Mouse (Mus musculus) megakaryocyte progenitor cell, adult 5-6 weeks (primary cell): ENCODE data around the gene Cyb561d2. TPM values are rescaled to one million over a fixed set of nuclear protein-coding genes. Genes with fewer than 3 reads are reported as not detected.

Experiments used
- ATAC-seq: replicated peaks from 2 replicates; pipeline ENCODE4 v1.8.0; 2016; ENCODE audit warnings: mild to moderate bottlenecking, moderate TSS enrichment, inconsistent platforms; ENCODE audit not compliant: poor library complexity
- total RNA-seq, 2 experiments: library from RNA; stranded (forward) in 1 of 2; stranded (reverse) in 1 of 2; fragments of 157-497, 149-512 nt in 1 of 2; fragments of 200-1000 nt in 1 of 2; gene quantifications; 2 replicates each; pipeline versions ENCODE4 v1.2.3 to v1.2.4; 2015 to 2017

Cyb561d2 gene
- total RNA-seq, 2 experiments from 2014 or later = 12.2 to 19.3 TPM

DNA sequence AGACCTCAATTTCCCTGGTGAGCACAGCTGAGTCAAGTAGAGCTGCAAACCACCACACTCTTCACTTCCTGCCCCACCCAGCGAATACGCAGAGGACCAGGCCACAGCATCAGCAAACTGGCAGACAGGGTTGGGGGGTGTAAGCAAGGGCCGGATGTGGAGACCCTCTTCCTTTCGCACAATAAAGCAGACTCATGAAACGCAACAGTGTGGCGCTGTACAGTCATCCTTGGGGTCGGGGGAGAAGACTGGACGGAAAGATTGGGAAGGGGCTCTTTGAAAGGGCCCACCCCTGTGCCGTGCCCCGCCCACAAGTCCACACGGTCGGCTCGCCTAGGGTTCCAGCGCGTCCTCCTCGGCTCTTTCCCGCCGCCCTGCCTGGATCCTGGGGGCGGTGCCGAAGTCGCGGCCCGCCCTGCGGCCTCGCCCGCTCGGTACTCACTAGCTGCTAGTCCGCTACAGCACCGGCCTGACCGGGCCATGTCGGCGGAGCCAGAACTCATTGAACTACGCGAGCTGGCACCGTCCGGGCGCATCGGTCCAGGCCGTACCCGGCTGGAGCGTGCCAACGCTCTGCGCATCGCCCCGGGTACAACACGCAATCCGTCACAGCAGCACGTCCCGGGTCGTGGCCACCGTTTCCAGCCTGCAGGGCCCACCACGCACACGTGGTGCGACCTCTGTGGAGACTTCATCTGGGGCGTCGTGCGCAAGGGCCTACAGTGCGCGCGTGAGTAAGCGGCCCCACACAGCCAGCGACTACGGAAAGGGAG is 9.3 kb upstream of the Cyb561d2 start, which contains the start of gene Rassf1:
Rassf1 (plus strand) TSS at position 439 of the 773 bp plus-strand sequence.
- ATAC-seq = 0 out of 2 replicates have a peak, but pooled peaks have one; percentile 5

DNA sequence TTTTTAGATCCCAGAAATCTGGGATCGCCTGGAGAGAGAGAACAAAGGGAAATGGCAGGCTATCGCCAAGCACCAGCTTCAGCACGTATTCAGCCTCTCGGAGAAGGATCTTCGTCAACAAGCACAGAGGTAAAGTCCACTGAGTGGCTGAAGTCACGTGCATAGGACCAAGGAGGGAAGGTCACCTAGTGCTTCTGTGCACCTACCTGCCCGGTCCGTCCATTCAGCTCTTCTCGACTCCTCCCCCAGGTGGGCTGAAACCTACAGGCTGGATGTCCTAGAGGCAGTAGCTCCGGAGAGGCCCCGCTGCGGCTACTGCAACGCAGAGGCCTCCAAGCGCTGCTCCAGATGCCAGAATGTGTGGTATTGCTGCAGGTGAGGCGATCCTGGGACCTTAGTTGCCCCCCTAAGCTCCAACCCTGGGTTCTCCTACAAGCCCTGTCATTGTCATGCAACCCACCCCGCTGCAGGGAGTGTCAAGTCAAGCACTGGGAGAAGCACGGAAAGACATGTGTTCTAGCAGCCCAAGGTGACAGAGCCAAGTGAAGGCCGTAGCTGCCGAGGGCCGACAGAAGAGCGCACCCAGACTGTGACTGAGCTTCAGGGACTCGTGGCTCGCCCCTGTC is 8.6 kb upstream of the Cyb561d2 start:
- no peak for ATAC-seq

DNA sequence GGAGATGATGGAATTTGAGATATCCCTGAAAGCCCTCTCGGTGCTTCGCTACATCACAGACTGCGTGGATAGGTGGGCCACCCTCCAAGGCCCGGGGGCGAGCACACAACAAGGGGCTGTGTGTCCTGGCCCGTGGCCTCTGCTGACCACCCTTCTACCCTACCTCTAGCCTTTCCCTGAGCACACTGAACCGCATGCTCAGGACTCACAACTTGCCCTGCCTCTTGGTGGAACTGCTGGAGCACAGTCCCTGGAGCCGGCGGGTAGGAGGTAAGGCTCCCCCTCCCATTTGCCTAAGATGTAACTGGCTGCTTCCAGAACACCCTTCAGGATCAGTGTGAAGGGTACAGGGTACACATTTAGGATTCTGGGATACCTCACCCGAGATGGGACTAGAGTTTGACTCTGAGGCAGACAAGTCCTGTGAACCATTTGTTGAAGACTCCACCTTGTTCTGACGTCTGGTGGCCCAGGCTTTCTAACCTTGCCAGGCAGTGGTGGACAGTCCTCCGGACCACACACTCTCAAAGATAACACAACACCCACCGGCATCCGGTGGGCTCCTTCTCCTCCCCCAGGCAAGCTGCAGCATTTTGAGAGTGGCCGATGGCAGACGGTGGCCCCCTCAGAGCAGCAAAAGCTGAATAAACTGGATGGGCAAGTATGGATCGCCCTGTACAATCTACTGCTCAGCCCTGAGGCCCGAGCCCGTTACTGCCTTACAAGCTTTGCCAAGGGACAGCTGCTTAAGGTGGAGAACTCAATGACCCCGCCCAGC is 7.5 kb upstream of the Cyb561d2 start:
- no peak for ATAC-seq

DNA sequence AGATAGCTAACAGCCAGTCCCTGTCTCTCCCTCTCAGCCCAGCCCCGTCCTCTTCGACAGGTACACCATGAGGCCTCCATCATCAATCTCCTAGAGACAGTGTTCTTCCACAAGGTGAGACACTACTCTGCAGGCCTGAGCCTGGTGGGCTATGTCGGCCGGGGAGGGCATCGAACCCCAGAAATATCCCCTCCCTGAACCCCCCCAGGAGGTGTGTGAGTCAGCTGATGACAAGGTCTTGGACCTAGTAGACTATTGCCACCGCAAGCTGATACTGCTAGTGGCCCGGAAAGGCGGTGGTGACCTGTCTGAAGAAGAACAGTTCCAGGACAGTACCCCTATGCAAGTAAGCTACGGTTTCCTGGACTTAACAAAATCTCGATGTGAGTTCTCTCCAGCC is 6.8 kb upstream of the Cyb561d2 start:
- no peak for ATAC-seq

DNA sequence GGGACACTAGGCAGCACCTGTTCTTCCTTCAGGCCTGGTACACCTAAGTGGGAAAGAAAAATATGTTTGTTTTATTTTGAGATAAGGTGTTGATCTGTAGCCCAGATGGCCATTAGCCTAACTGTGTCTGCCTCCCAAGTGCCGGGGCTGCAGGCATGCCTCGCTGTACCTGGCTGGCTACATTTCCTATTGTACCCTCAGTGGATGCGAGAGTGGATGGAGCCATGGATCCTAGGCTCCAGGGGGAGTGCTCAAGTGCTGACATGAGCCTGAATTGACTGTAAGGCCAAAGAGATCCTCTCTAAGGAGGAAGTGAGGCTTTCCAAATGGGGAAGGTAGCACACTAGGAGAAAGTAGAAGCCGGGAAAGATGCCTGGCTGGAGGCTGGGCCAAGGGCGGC is 6.0 kb upstream of the Cyb561d2 start:
- no peak for ATAC-seq

DNA sequence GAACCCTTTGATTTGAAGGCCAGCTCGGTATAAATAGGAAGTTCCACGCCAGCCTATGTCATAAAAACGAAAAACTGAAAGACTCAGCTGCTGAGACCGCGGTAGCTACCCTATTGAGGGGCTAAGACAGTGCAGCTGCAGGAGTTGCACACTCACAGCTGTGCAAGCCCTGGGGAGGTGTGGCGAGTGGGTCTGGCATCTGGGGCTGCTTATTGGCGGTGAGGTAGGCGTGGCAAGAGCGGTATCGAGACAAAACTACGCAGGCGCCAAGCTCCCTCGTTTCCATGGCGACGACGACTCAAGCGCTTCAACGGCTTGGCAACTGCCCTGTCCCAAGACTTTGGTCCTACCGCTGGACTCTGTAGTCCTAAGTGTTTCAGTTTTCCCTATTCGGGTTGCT is 5.0 kb upstream of the Cyb561d2 start, which contains the start of gene Zmynd10:
Zmynd10 (plus strand) TSS at position 273 of the 400 bp plus-strand sequence.
- peak; percentile 71 for ATAC-seq

DNA sequence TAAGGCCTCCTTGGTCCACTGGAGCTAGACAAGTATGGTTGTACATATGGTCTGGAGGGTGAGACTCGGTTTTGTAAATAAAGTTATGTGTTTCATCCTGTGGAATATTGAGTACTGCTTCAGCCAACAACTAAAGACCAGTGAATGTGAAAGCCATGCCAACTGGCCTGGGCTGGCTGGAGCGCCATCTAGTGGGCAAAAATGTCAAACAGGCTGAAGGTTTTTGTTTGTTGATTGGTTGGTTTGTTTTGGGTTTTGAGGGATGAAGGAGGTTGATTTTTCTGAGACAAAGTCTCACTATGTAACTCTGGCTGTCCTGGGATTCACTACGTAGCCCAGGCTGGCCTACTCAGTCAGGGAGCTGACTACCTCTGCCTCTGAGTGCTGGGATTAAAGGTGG is 3.6 kb upstream of the Cyb561d2 start:
- ATAC-seq = peak; percentile 16; the same call in 1 of the 2 replicates

DNA sequence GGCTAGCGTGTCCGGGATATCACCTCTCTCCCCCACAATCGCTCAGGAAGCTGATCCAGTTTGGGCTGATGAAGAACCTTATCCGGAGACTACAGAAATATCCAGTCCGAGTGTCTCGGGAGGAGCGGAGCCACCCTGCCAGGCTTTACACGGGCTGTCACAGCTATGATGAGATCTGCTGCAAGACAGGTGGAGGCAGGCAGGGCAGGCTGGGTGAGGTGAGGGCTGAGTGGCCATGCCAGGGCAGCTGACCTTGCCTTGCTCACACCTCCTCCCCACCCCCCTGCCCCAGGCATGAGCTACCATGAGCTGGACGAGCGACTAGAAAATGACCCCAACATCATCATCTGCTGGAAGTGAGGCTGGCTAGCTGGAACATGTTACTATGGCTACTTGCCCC is 3.2 kb upstream of the Cyb561d2 start:
- ATAC-seq = no peak

DNA sequence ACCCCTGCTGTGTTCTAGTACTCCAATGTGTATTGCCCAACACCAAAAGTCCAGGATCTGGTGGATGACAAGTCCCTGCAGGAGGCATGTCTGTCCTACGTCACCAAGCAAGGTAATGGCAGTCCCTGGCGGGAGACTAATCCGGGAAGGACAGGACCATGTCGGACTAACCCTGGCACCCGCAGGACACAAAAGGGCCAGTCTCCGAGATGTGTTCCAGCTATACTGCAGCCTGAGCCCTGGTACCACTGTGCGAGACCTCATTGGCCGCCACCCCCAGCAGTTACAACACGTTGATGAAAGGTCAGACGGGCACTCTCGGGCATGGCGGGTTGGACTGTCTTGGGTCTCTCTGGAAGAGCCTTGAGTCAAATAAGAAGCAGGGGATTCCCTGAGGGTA is 2.7 kb upstream of the Cyb561d2 start:
- no peak for ATAC-seq

DNA sequence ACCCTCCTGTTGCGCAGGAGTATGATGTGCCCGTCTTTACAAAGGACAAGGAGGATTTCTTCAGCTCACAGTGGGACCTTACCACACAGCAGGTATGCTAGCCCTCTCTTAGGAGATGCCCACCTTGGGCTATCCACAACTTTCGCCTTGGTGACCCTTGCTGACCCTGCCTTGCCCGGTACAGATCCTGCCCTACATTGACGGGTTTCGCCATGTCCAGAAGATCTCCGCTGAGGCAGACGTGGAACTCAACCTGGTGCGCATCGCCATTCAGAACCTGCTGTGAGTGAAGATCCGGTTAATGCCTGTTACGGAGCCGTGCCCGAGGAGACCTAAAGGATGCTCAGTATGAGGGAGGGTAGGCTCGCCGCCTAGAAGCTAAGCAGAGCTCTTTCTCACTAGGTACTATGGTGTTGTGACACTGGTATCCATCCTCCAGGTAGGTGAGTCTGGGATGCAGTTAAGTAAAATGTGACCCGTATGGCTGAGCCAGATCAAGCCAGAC is 2.3 kb upstream of the Cyb561d2 start:
- ATAC-seq = no peak

DNA sequence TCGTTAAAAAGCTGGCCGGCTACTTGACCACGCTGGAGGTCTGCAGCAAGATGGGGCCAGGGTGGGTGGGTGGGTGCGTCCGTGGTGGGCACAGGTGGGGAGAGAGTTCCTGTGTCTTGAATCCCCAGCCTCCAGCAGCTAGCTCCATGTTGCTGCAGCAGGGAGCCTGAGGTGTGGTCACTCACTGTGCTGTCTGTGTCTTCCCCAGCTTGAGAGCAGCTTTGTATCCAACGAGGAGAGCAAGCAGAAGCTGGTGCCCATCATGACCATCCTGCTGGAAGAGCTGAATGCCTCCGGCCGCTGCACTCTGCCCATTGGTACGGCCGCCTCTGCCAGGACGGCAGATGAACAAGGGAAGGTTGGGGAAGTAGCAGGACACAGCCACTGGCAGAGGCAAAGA is 1.3 kb upstream of the Cyb561d2 start:
- ATAC-seq = no peak

DNA sequence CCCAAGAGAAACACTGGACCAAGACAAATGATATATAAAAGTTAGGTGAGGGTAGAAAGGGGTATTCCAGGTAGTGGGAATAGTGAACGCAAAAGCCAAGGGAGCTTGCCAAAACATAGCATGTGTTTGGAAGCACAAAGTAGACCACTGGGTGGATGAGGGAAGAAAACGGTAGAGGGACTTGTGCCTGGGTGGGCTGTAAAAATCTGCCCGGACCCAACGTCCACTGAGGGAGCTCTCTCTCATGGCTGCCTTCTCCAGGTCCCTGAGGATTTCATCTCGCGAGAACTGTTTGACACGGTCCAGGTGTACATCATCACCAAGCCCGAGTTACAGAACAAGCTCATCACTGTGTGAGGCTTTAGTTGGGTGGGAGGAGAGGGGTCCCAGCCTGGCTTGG is 728 bp upstream of the Cyb561d2 start:
- no peak for ATAC-seq

DNA sequence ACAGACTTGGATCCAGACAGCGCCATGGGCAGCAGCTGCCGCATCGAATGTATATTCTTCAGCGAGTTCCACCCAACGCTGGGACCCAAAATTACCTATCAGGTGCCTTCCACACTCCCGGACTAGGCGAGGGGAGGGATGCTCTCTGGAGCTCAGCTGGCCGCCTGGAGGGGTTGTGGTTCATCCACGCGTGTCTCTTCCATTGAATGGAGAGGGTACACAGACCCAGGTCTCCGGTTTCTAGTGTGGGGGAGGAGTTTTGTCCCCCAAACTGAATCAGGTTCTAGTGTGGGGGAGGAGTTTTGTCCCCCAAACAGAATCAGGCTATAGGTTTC is 326 bp upstream of the Cyb561d2 start:
- ATAC-seq = 0 out of 2 replicates have a peak, but pooled peaks have one; percentile 0

DNA sequence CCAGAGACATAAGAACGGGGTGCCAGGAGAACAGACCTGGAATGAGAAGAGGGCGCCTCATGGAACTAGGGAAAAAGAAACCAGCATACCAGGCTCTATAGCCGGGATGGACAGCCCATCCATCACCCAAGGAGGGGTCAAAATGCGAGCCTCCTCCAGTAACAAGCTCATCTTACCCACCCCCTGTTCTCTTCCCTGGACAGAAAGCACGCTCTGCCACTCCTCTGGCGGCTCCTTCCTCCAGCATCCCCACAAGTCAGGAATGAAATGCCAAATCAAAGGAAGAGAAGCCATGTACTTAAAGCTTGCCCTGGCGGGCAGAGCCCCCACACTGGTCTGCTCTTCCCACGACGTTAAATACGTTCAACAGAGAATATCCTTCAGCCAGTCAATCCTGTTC is 988 bp downstream of the Cyb561d2 start:
- ATAC-seq = no peak

DNA sequence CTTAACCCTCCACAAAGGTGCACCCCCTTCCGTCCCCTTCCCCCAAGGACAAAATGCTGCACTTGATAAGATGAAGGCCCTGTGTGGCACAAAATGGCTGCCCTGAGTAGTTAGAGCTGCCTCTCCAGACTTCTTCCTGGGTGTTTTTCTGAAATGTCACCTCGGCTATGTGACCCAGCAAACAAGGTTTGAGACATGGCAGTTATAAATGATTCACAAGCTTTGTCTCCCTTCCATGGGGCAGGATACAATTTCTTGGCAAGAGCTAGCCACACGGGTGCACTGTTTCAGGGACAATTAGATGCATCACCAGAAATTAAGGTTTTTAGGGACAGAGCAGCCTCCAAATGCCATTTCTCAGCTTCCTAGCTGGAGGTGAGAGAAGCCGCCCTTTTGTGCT is 1.6 kb downstream of the Cyb561d2 start:
- ATAC-seq = no peak

DNA sequence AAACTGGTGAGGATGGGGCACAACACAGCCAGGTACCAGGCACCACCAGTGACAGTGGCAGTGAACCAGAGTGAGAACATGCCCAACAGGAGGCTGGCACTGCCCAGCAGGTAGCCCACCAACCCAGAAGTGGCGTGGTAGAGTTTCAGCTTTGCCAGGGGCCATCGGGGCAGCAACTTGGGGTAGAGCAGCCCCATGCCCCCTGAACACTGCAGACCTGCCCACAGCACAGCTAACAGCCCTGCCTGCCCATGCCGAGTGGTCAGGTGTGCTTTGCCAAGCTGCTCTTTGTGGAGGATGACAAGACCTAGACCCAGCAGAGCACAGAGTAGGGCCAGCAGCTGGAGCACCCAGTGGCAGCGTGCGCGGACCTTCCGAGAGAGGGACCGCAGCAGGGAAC is 2.1 kb downstream of the Cyb561d2 start:
- no peak for ATAC-seq

DNA sequence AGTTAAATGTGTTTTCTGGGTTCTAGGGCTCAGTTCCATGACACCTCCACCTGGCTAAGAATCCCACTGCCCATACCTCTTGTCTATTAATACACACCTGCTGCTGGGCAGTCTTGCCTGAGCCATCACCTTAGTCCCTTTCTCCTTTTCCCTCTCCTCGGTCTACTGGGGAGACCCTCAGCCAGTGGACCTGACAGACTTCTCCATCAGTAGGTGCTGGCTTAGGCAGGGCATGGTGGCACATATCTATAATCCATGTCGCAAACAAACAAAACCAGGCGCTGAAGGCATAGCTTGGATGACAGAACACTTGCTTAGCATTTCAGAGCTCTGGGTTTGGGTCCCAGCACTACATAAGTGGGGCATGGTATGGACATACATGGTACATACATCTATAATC is 3.3 kb downstream of the Cyb561d2 start:
- ATAC-seq = no peak

DNA sequence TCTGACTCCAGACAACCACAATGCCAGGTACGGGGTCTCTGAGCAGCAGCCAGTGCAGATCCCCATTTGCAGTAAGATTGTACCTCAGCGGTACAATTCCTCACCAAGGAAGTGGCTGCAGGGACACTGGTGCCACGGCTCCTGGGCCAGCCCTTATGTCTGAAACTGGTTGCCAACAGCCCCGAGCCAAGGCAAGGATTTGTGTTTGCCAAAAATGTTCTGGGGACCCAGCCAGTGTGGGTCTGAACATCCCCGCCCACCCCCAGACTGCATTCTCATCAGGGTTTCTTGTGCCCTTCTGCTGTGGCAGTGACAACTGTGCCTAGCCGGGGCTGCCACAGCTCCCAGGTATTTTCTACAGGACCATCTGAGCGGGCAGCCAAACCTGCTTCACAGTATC is 3.8 kb downstream of the Cyb561d2 start:
- no peak for ATAC-seq

DNA sequence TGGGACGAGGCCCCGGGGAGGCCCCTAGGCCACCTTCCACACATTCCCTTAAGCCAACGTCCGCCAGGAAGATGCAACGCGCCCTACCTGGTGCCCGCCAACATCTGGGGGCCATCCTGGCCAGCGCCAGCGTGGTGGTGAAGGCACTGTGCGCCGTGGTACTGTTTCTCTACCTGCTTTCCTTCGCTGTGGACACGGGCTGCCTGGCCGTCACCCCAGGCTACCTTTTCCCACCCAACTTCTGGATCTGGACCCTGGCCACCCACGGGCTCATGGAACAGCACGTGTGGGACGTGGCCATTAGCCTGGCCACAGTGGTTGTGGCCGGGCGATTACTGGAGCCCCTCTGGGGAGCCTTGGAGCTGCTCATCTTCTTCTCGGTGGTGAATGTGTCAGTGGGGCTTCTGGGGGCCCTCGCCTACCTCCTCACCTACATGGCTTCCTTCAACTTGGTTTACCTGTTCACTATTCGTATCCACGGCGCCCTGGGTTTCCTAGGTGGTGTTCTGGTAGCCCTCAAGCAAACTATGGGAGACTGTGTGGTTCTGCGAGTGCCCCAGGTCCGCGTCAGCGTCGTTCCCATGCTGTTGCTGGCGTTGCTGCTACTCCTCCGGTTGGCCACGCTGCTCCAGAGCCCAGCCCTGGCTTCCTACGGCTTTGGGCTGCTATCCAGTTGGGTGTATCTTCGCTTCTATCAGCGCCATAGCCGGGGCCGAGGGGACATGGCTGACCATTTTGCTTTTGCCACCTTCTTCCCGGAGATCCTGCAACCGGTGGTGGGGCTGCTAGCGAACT is 7.4 kb downstream of the Cyb561d2 start:
- ATAC-seq = peak; percentile 51

DNA sequence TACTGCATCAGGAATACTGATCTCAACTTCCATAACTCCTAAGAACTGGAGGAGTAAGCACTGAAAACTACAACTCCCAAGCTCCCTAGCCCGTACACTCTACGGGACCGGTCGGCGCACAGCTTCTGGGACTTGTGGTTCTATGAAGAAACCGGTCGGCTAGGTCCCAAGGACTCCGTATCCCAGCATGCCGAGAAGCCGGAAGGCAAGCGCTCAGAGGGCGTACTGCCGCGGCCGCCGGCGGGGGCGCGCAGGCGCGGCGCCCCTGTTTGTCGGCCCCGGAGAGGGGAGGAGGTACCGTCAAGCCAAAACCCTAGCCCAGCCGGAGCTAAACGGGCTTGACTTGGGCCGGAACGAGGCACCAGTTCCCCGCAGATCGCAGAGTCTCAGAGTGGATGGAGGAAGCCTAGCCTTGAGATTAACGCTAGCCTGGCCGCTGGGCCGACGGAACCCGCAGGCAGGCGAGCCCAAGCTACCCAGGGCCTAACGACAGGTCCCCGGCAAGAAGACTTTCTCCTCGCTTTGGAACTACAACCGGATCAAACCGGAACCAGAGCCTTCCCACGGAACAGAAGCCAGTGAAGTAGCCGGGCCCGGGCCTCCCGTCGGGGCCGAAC is 8.1 kb downstream of the Cyb561d2 start, which contains the start of gene Tmem115:
Tmem115 (plus strand) TSS at position 155 of the 617 bp plus-strand sequence.
- ATAC-seq = peak; percentile 90
